Mouse (Mus musculus): Measurements from ENCODE around the gene AI464131. TPM values are rescaled to one million over a fixed set of nuclear protein-coding genes. Genes with fewer than 3 reads are reported as not detected.

AI464131 gene
- polyA plus RNA-seq, 1 experiment = 2.2 TPM

- no peak for DNase-seq (ENCODE audit: low read depth in 1 of 2, low spot score in 2 of 2)
- no peak for TF ChIP-seq CTCF (IDR thresholded peaks at IDR 0.05; ENCODE audit: extremely low read depth, insufficient read depth, insufficient read length, insufficient replicate concordance)
- TF ChIP-seq POLR2A (IDR thresholded peaks at IDR 0.05; ENCODE audit: low read depth, low read length) = no peak
- H3K36me3 ChIP-seq (ENCODE audit: control insufficient read depth, insufficient read depth, low read length) = no peaks in the 10 kb centered on the region
- H3K27ac ChIP-seq (ENCODE audit: insufficient read depth, low read length) = no peak overlapping the region
- H3K27me3 ChIP-seq (ENCODE audit: control insufficient read depth, insufficient read depth, low read length) = peaks cover 10% of the 10 kb centered on the region
- H3K4me1 ChIP-seq (ENCODE audit: control insufficient read depth, insufficient read depth, insufficient read length) = peaks cover 10% of the 10 kb centered on the region
- 79% methylated on average over 4 of the region's 4 CpGs for WGBS
- H3K4me3 ChIP-seq (ENCODE audit: extremely low read depth, insufficient read depth, insufficient read length) = no peak overlapping the region
Observed at GRCm38 (mm10) chr4:41500787-41501186, 2.1 kb downstream of the AI464131 start.

- Histone ChIP-seq H3K4me1 (ENCODE audit: control insufficient read depth, insufficient read depth, insufficient read length) (peaks cover 10% of the 10 kb centered on the region), H3K27me3 (ENCODE audit: control insufficient read depth, insufficient read depth, low read length) (peaks cover 10% of the 10 kb centered on the region), H3K27ac (ENCODE audit: insufficient read depth, low read length) (no peak overlapping the region), H3K36me3 (ENCODE audit: control insufficient read depth, insufficient read depth, low read length) (no peaks in the 10 kb centered on the region), H3K4me3 (ENCODE audit: extremely low read depth, insufficient read depth, insufficient read length) (no peak overlapping the region)
- WGBS = 73% methylated on average over 8 of the region's 8 CpGs
- DNase-seq (ENCODE audit: low read depth in 1 of 2, low spot score in 2 of 2) = no peak
- no peak for TF ChIP-seq CTCF (IDR thresholded peaks at IDR 0.05; ENCODE audit: extremely low read depth, insufficient read depth, insufficient read length, insufficient replicate concordance)
Observed at GRCm38 (mm10) chr4:41499619-41500018, 3.3 kb downstream of the AI464131 start.

- no peak for DNase-seq (ENCODE audit: low read depth in 1 of 2, low spot score in 2 of 2)
- Histone ChIP-seq H3K4me3 (ENCODE audit: extremely low read depth, insufficient read depth, insufficient read length) (no peak overlapping the region), H3K36me3 (ENCODE audit: control insufficient read depth, insufficient read depth, low read length) (no peaks in the 10 kb centered on the region), H3K27ac (ENCODE audit: insufficient read depth, low read length) (no peak overlapping the region), H3K4me1 (ENCODE audit: control insufficient read depth, insufficient read depth, insufficient read length) (peaks cover 10% of the 10 kb centered on the region), H3K27me3 (ENCODE audit: control insufficient read depth, insufficient read depth, low read length) (peaks cover 10% of the 10 kb centered on the region)
- 7% methylated on average over 43 of the region's 43 CpGs for WGBS
- TF ChIP-seq CTCF (IDR thresholded peaks at IDR 0.05; ENCODE audit: extremely low read depth, insufficient read depth, insufficient read length, insufficient replicate concordance) = no peak
- TF ChIP-seq POLR2A (IDR thresholded peaks at IDR 0.05; ENCODE audit: low read depth, low read length) = no peak
Observed at GRCm38 (mm10) chr4:41498921-41499391, 3.9 kb downstream of the AI464131 start.

GRCm38 (mm10) chr4:41497995-41498845 is 4.7 kb downstream of the AI464131 start:
- TF ChIP-seq CTCF (IDR thresholded peaks at IDR 0.05; ENCODE audit: extremely low read depth, insufficient read depth, insufficient read length, insufficient replicate concordance) = no peak
- TF ChIP-seq POLR2A (IDR thresholded peaks at IDR 0.05; ENCODE audit: low read depth, low read length) = no peak
- no peak overlapping the region for H3K4me3 ChIP-seq (ENCODE audit: extremely low read depth, insufficient read depth, insufficient read length)

GRCm38 (mm10) chr4:41497579-41497978 is 5.3 kb downstream of the AI464131 start:
- DNase-seq (ENCODE audit: low read depth in 1 of 2, low spot score in 2 of 2) = no peak
- no peaks in the 10 kb centered on the region for H3K36me3 ChIP-seq (ENCODE audit: control insufficient read depth, insufficient read depth, low read length)
- WGBS = 9% methylated on average over 34 of the region's 34 CpGs
- no peak overlapping the region for H3K27ac ChIP-seq (ENCODE audit: insufficient read depth, low read length)
- no peak overlapping the region for H3K4me3 ChIP-seq (ENCODE audit: extremely low read depth, insufficient read depth, insufficient read length)
- H3K27me3 ChIP-seq (ENCODE audit: control insufficient read depth, insufficient read depth, low read length) = peaks cover 10% of the 10 kb centered on the region
- no peak for TF ChIP-seq CTCF (IDR thresholded peaks at IDR 0.05; ENCODE audit: extremely low read depth, insufficient read depth, insufficient read length, insufficient replicate concordance)
- TF ChIP-seq POLR2A (IDR thresholded peaks at IDR 0.05; ENCODE audit: low read depth, low read length) = no peak
- H3K4me1 ChIP-seq (ENCODE audit: control insufficient read depth, insufficient read depth, insufficient read length) = peaks cover 10% of the 10 kb centered on the region

More at GRCm38 (mm10) chr4:41497995-41498845, 4.7 kb downstream of the AI464131 start:
- H3K27me3 ChIP-seq (ENCODE audit: control insufficient read depth, insufficient read depth, low read length) = peaks cover 10% of the 10 kb centered on the region
- WGBS = 11% methylated on average over 72 of the region's 72 CpGs
- H3K36me3 ChIP-seq (ENCODE audit: control insufficient read depth, insufficient read depth, low read length) = no peaks in the 10 kb centered on the region
- peaks cover 10% of the 10 kb centered on the region for H3K4me1 ChIP-seq (ENCODE audit: control insufficient read depth, insufficient read depth, insufficient read length)
- no peak overlapping the region for H3K27ac ChIP-seq (ENCODE audit: insufficient read depth, low read length)
- no peak for DNase-seq (ENCODE audit: low read depth in 1 of 2, low spot score in 2 of 2)

- WGBS = 44% methylated on average over 5 of the region's 5 CpGs
- H3K4me1 ChIP-seq (ENCODE audit: control insufficient read depth, insufficient read depth, insufficient read length) = peaks cover 10% of the 10 kb centered on the region
- no peak overlapping the region for H3K27ac ChIP-seq (ENCODE audit: insufficient read depth, low read length)
- H3K4me3 ChIP-seq (ENCODE audit: extremely low read depth, insufficient read depth, insufficient read length) = no peak overlapping the region
- H3K27me3 ChIP-seq (ENCODE audit: control insufficient read depth, insufficient read depth, low read length) = peaks cover 10% of the 10 kb centered on the region
- DNase-seq (ENCODE audit: low read depth in 1 of 2, low spot score in 2 of 2) = no peak
- TF ChIP-seq POLR2A (IDR thresholded peaks at IDR 0.05; ENCODE audit: low read depth, low read length) = no peak
- TF ChIP-seq CTCF (IDR thresholded peaks at IDR 0.05; ENCODE audit: extremely low read depth, insufficient read depth, insufficient read length, insufficient replicate concordance) = no peak
- H3K36me3 ChIP-seq (ENCODE audit: control insufficient read depth, insufficient read depth, low read length) = no peaks in the 10 kb centered on the region
Observed at GRCm38 (mm10) chr4:41497046-41497445, 5.8 kb downstream of the AI464131 start.

- no peak for DNase-seq (ENCODE audit: low read depth in 1 of 2, low spot score in 2 of 2)
- 88% methylated on average over 11 of the region's 11 CpGs for WGBS
- H3K27ac ChIP-seq (ENCODE audit: insufficient read depth, low read length) = no peak overlapping the region
- no peak overlapping the region for H3K4me3 ChIP-seq (ENCODE audit: extremely low read depth, insufficient read depth, insufficient read length)
- H3K36me3 ChIP-seq (ENCODE audit: control insufficient read depth, insufficient read depth, low read length) = no peaks in the 10 kb centered on the region
- TF ChIP-seq CTCF (IDR thresholded peaks at IDR 0.05; ENCODE audit: extremely low read depth, insufficient read depth, insufficient read length, insufficient replicate concordance) (no peak), POLR2A (IDR thresholded peaks at IDR 0.05; ENCODE audit: low read depth, low read length) (no peak)
- peaks cover 10% of the 10 kb centered on the region for H3K27me3 ChIP-seq (ENCODE audit: control insufficient read depth, insufficient read depth, low read length)
- peaks cover 10% of the 10 kb centered on the region for H3K4me1 ChIP-seq (ENCODE audit: control insufficient read depth, insufficient read depth, insufficient read length)
Observed at GRCm38 (mm10) chr4:41495850-41496249, 7.0 kb downstream of the AI464131 start.

Data from spleen, adult 2 months (tissue).